Mouse (Mus musculus): ENCODE results near the gene Klhdc7b.

The Klhdc7b gene

GRCm38 (mm10) chr15:89384617-89385016, at the start of gene Klhdc7b:
Gene Klhdc7b (plus strand): TSS chr15:89384917.
- DNase-seq (ENCODE audit: low read depth), result no peak

GRCm38 (mm10) chr15:89336422-89336821, 48.3 kb upstream of the Klhdc7b start:
- DNase-seq (ENCODE audit: low read depth), result no peak

DNA sequence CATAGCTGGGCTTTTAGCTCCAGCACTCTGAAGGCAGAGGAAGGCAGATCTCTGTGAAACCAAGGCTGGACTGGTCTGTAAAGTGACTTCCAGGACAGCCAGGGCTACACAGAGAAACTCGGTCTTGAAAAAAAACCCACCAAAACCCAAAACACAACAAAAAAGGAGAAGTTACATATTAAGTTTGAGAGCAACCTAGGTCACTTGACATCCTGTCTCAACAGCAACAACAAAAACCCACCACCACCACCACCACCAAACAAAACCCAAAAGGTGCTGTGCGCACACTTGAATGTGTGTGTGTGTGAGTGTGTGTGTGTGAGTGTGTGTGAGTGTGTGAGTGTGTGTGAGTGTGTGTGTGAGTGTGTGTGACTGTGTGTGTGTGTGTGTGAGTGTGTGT, 45.0 kb upstream of the Klhdc7b start:
- DNase-seq (ENCODE audit: low read depth), result no peak

DNA sequence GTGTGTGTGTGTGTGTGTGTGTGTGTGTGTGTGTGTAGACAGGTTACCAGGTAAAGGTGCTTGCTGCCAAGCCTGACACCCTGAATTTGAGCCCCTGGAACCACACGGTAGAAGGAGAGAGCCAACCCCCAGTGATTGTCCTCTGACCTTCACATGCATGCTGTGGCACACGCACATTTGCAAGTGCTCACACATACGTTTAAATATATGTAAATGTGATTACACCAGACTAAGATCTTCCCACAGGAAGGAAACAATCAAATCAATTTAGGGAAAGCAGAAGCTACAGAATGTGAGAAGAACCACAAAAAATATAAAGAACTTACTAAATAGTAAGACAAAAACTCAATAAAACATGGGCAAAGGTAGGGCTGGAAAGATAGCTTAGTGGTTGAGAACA, 44.6 kb upstream of the Klhdc7b start:
- DNase-seq (ENCODE audit: low read depth), result no peak

DNA sequence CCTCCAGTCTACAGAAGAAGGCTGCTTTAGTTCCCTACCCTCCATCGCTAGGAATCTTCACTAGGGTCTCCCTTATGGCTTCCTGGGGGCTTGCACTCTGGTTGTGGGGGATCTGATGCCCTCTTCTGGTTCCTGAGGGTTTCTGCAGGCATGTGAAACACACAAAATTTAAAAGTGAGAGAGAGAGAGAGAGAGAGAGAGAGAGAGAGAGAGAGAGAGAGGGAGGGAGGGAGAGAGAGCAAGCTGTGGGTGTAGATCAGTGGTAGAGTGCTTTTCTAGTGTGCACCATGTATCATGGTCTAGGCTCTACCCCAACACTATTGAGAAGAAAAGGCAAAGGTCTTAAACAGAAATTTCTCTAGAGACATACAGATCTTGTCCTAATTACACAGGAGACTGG, 43.0 kb upstream of the Klhdc7b start:
- DNase-seq (ENCODE audit: low read depth), result no peak

- DNase-seq (ENCODE audit: low read depth), result no peak
Observed at GRCm38 (mm10) chr15:89343325-89343724, 41.4 kb upstream of the Klhdc7b start.

- no peak for DNase-seq (ENCODE audit: low read depth)
Observed at GRCm38 (mm10) chr15:89350447-89350846, 34.3 kb upstream of the Klhdc7b start.

GRCm38 (mm10) chr15:89351302-89351701, 33.4 kb upstream of the Klhdc7b start:
- no peak for DNase-seq (ENCODE audit: low read depth)

- no peak for DNase-seq (ENCODE audit: low read depth)
Observed at GRCm38 (mm10) chr15:89352054-89352453, 32.7 kb upstream of the Klhdc7b start.

DNA sequence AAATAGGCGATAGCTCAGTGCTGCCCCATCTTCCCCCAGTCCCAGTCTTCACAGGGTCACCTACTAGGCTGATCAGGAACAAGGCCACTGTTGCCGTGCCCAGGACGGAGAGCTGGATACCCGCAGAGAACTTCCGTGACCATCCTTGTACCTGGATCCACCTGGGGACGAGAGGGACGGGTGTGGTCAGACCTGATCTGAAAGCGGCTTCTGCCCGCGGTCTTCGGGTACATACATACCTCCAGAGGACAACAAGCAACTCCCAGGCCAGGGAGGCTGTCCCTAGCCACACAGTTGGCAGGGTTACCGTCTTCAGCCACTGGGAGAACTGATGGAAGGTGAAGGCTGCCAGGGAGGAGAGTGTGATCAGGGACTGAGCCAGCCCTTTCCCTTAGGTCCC, 31.9 kb upstream of the Klhdc7b start:
- no peak for DNase-seq (ENCODE audit: low read depth)

GRCm38 (mm10) chr15:89353837-89354236, 30.9 kb upstream of the Klhdc7b start:
- DNase-seq (ENCODE audit: low read depth), result no peak

- peak; percentile 14 for DNase-seq (ENCODE audit: low read depth)
Observed at GRCm38 (mm10) chr15:89354455-89354854, 30.3 kb upstream of the Klhdc7b start.

- DNase-seq (ENCODE audit: low read depth), result peak; percentile 98
Observed at GRCm38 (mm10) chr15:89355241-89356187, 29.2 kb upstream of the Klhdc7b start, which contains the start of the genes Lmf2 and Ncaph2. Gene Lmf2 (minus strand): TSS chr15:89355659. Gene Ncaph2 (plus strand): TSS chr15:89355719.

GRCm38 (mm10) chr15:89356372-89356771, 28.3 kb upstream of the Klhdc7b start:
- peak; percentile 98 for DNase-seq (ENCODE audit: low read depth)

GRCm38 (mm10) chr15:89358784-89359183, 25.9 kb upstream of the Klhdc7b start:
- no peak for DNase-seq (ENCODE audit: low read depth)

DNA sequence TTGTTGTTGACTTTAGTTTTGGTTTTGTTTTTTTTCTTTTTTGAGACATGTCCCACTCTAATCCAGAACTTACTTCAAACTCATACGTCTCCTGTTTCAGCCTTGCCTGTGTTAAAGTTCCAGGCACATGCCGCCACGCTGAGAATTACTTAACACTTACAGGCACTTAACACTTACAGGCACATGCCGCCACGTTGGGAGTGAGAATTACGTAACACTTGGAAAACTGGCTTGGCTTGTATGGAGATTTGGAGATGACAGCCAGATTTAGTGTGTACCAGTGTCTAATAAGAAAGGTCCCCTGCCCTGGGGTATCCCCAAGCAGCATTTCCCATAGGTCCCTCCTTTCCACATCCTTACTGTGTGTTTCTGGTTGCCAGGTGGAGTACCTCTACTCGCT, 21.7 kb upstream of the Klhdc7b start:
- DNase-seq (ENCODE audit: low read depth), result no peak

- no peak for DNase-seq (ENCODE audit: low read depth)
Observed at GRCm38 (mm10) chr15:89365141-89365551, 19.6 kb upstream of the Klhdc7b start.

- no peak for DNase-seq (ENCODE audit: low read depth)
Observed at GRCm38 (mm10) chr15:89372068-89372467, 12.6 kb upstream of the Klhdc7b start.

DNA sequence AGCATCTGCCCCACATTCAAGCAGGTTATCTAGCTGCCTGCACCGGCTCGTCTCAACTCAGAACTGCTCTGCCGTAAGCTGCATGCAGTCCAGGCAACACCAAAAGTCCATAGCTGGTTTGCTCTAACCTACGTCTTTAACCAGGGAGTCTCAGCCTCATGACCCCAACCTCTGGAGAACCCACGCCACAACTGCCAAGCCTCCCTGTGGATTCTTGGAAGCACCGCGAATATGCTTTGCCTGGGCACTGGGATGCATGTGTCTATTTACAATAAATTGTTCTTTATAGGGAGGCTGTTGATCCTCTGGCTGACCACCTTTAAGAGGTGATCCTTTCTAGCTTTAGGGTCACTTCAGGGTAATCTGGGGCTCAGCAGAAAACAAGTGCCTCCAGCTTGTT, 12.2 kb upstream of the Klhdc7b start:
- no peak for DNase-seq (ENCODE audit: low read depth)

DNA sequence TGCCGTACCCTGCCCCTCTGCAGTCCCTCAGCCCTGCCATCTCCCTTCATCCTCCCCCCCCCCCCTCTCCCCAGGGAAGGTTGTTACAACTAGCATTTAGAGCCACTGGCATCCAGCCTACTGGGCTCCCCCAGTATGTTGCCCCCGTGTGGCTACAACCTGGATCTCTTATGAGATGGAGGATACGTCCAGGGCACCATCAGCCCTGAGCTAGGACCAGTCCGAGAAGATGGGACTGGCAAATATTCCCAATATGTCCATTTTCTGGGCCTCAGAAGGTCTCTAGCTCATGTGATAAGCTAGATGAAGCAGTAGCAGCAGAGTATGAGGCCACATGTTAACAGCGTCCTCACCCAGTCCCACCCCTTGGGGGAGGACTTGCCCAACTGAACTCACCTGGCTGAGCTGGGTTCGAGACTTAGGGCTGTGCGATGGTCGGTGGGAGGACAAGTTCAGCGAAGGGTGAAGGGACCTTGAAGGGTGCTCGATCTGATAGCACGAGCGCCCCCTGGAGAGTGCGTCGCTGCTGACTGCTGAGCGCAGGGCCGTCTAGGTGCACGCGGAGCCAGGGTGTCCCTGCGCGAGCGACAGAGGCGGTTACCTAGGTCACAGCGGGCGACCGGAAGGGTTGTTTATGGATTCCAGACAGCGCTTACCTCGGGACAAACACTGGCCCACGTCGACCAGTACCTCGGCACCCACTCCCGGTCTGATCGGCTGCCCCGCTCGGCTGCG, 11.5 kb upstream of the Klhdc7b start:
- peak; percentile 89 for DNase-seq (ENCODE audit: low read depth)

DNA sequence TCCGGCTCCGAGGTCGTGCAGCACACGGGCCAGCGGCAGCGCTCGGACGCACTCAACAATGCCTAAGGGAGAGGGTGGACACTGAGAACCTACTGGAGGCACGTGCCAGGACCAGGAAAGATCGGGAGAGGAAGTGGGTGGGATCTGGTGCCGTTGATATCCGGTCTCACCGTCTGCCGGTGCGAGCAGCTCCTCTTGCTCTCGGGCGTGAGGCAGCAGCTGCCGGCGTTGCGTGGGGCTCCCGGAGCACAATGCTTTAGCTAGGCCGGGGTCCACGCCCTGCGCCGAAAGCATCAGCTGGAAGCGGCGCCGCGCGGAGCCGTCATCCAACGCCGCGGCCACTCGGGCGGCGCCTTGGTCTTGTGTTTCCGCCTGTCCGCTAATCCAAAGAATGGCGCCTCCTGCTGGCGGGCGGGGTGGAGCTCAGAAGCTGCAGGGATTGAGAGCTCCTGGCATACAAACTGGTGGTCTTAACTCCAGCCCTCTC, 10.9 kb upstream of the Klhdc7b start, which contains the start of gene Sco2:
Sco2 (minus strand) TSS at position 85 of the 487 bp plus-strand sequence.
- peak; percentile 96 for DNase-seq (ENCODE audit: low read depth)

- DNase-seq (ENCODE audit: low read depth), result no peak
Observed at GRCm38 (mm10) chr15:89374340-89374739, 10.4 kb upstream of the Klhdc7b start.

All from NIH3T3 (cell line).